Mouse (Mus musculus) retina, embryonic 14.5 days (tissue): ENCODE data around the gene Gns.
A peak's percentile ranks its signal among the peaks of the same experiment; 100 is the strongest.

Source experiments
- DNase-seq: peaks from one replicate; pipeline ENCODE4 v3.0.0-alpha.2; 2015; ENCODE audit warnings: low spot score

The Gns gene

DNA sequence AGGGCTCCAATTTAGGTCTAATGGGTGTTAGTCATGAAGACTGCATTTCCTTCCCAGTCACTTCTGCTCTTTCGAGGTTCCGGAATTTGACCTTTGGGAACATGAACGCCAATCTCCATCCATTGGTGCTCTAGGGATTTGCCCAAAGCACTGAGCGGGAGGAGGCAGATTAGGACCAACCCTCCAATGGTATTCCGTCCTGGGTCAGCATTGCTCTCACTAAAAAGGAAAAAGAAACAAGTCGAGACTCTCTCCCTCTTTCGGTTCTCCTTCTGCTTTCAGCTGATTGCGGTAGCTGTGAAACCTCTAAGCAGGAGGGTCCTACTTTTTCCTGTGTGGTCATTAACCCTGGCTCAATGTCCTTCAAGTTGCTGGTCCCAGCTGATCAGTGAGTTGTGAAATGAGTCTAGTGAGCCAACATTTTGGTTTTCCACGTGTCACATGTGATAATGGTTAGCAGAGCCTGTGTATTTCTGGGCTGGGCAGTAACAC lies 937 bp downstream of the Gns start:
- DNase-seq, result peak; percentile 18

DNA sequence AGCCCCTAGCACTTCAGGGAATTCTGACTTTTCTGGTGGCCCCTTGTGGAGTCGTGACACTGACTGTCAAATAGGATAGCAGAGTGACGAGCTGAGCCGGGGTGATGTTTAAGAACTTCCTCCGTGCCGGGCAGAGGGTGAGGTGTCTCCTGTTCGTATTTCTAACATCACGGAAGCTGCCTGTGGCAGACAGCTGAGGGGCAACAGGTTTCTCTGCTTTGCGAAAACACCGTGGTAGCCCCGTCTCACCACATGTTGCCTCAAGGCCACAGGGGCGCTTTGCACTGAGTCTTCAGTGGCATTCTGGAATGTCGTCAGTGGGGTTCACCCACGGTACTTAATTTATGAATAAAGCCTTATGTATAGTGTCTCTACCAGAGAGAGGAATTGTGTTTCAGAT lies 2.4 kb downstream of the Gns start:
- no peak for DNase-seq

DNA sequence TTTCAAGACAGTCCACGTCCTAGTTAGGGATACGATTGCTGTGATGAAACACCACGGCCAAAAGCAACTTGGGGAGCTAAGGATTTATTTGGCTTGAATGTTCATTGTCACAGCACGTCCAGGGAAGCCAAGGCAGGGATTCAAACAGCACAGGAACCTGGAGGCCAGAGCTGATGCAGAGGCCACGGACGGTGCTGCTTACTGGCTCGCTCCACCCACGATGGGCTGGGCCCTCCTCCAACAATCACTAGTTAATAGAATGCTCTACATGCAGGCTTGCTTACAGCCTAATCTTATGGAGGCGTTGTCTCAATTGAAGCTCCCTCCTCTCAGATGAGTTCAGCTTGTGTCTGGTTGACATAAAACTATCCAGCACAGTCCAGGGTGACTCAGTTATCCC lies 2.9 kb downstream of the Gns start:
- no peak for DNase-seq

DNA sequence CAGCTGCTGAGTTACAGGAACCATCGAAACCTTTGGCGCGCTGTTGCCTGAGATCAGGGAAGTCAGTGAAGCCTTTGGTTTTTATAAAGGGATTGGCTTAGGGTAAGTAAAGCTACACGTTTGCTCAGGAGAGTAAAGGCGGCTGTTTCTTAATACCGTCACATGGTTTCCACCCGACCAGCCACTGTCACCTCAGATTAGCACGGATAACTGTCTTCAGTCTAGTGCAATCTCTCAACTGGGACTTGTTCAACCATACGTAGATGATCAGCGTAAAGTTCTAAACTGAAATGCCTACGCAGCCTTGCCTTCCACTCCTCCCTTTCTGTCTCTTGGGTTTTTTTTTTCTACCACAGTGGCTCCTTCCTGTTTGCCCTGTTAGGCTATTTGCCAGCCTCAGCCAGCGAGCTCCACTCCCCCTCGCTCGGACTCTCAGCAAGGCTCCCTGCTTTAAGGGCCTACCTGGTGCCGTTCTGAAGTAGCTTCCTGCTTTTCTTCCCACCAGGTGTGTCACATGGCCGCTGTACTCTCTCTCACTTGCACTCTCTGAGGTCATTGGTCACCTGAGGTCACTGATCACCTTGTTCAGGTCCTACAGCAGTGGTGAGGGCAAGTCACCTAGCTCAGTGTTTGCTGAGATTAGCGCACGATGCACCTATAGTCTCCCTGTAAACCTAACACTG lies 4.0 kb downstream of the Gns start:
- peak; percentile 64 for DNase-seq

DNA sequence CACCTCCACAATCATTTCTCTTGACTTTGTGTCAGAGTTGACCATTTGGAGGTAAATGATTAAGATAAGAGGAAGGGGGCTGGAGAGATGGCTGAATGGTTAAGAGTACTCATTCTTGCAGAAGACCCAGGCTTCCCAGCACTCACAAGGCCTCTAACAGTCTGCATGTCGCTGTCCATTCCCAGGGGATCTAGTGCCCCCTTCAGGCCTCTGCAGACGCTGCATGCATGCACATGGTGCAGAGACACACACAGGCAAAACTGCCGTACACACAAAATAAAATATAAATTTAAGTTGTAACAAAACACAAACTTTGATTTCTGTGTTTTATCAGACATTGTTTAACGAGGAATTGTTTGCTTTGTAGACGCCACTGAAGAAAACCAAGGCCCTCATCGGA lies 5.9 kb downstream of the Gns start:
- peak; percentile 22 for DNase-seq

DNA sequence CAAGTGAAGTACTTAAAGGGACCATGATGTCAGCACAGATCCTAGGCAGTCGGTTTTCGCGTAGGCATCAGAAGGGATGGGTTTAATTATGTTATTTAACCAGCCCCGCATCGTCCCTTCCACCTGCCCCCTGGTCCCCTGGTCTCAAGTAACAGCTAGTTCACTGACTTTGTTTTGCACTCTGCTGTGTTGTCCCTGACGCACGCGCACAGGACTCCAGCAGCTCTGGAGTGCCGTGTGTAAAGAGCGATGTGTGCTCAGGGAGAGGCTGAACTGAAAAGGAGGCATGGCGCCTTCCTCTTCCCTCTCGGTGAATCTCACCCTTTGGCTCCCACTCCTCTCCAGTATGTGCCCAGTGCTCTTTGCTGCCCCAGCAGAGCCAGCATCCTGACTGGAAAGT lies 9.1 kb downstream of the Gns start:
- DNase-seq, result no peak

DNA sequence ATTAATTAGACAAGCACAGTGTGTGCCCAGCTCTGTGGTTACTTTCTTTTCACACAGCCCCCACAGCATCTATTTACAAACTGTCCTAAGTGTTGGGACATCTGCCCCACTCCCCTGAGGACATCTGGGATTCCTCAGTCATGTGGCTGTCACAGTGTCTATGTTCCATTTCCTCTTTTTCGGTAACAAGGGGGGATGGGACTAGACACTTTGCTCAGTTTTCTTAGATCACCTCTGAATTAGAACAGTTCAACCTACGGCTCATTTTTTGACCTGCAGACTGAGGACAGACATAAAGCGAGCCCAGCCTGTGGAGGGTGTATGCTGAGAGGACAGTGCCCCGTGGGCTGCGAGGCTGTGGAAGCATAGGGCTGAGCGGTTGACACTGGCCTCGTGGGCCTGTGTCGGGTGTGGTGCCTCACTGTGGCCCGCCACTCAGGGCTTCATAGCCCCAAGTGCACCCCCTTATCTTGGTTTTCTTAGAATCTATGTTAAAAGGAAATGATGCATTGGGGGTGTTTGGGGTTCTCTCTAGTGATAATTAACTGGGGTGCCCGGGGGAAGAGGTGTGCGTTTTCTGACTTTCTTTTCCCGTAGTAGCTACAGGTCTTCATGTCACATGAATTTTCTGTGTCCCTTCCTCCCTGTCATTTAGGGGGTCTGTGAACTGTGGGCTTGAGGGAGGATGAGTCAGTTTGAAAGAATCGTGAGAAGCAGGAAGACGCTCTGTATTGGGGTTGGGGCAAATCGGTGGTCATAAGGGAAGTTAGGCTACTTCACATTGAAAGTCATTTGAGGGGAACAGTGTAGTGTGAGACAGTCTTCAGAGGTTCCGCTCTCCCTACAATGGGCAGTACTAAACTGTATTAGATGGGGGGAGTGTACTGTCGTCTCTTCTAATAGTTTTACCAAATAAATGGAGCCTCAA lies 10.1 kb downstream of the Gns start:
- no peak for DNase-seq

DNA sequence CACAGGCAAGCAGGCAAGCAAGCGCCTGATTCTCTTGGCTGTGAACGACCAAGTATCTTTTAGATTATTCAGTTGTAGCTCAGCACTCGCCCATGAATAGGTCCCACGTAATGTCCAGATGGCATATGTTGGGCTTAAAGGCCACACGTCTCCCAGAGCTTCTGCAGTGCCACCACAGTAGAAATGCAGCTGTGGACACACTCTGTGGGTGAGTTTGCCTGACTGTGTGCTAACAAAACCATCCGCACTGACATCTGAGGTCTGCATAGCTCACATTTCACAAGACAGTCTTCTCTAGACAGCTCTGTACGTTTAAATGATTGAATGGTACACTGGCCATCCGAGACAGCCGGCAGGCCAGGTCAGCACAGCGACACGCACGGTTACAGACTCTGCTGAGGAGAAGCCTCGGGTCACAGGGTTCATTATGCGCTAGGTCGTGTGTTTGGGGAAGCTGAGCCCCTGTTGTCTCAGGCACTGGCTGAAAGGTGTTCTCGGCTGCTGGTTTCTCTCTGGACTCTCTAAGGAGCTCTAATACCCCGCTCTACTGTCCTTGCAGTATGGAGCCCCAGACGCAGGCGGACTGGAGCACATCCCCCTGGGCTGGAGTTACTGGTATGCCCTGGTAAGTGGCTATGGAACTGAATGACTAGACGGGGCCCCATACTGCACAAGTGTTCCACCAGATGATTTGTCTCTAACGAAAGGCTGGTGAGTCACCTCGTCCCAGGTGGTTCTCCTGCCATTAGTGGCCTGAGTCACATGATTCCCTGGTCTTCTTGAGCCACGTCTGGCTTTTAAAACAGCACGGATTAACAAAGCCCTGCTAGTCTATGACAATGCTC lies 11.0 kb downstream of the Gns start:
- DNase-seq, result no peak

DNA sequence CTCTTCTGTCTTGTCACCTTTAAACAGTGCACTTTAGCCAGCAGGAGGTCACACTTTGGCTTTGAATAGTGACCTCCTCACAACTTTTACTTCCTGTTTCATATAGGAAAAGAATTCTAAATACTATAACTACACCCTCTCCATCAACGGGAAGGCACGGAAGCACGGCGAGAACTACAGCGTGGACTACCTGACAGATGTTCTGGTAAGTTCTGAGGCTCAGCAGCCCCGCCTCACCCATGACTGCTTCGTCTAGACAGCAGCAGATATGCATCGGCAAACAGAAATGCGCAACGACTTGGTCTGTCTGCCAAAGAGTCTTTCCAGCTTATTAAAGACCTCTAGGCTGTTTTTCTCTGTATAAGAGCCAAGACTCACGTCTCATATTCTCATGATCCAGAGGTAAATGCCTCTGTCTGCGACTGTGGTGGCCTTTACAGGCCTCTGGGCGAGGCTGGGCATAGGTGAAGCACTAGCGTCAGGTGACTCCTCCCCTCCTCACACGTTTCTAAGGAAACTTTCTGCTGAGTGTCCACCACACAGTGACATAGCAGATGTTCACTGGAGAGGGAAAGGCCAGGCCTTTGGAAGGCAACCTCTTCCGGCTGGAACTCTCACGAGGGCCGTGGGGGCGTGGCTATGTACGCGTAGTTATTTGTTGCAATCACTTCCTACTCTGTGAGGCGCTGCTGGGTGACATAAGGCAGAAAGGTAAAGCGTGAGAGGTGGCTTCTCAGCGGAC lies 11.8 kb downstream of the Gns start:
- no peak for DNase-seq

DNA sequence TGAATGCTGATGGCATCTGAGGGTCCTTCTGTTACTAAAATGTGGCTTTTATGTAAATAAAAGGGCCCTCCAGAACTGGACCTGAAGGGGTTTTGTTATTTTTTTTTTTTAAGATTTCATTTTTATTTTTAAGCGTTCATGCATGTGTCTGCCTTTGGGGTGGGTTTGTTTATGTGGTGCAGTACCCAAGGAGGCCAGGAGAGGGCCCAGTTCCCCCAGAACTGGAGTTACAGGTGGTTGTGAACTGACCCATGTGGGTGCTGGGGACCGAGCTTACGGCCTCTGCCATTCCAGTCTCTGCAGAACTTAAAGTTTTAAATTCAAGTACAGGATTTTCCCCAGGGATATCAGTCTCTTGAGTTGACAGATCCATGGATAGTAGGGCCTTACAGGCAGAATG lies 14.5 kb downstream of the Gns start:
- DNase-seq, result no peak

DNA sequence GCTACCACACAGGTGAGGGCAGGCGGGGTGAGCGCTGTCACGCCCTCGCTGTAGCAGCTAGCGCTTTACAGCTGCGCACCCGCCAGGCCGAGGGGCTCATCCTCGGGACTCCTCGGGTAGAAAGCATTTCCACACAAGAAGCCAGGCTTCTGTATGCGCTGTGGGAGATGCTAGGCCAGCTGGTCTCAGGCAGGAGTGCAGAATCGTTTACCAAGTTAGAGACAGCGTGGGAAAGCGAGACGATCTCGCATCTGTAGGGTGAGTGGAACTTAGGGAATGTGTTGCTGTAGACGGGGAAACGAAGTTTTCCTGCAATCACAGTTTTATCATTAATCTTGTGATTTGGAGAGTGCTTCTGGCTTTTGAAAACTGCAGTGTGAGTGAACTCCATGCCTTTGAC lies 16.4 kb downstream of the Gns start:
- no peak for DNase-seq

DNA sequence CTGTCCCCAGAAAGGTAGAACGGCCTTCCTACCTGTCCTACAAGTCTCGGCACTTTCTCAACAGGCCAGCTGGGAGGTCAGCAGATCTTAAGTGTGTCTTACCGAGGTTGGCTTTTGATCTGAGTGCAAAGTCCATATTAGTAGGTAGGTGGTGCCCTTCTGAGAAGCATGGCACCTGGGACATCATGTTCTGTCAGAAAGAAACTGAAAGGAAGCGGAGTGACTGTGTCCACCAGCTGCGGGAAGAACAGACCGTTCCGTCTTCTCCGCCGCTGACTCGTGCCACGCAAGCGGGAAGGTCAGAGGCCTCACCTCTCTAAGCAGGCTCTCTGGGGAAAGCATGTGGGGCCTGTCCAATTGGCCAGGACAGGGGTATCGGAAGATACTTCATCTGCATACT lies 19.8 kb downstream of the Gns start:
- DNase-seq, result no peak

DNA sequence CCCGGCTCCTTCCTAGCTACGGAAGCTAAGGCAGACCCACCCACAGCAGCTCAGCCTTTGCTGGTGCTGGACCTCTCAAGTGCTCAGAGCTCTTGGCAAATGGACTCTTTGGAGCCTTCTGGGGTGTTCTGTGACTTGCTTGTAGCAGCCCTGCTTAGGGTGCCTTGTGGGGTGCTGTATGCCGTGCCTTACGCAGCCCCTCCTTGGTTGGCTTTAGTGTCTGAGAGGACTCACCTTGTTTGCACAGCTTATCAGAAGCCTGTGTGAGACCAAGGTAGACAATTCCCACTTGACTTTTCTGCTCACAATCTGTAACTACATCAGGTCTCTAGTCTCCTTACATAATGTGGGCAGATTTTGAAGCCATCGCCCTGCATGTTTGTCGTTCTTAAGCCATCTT lies 20.8 kb downstream of the Gns start:
- DNase-seq, result no peak

DNA sequence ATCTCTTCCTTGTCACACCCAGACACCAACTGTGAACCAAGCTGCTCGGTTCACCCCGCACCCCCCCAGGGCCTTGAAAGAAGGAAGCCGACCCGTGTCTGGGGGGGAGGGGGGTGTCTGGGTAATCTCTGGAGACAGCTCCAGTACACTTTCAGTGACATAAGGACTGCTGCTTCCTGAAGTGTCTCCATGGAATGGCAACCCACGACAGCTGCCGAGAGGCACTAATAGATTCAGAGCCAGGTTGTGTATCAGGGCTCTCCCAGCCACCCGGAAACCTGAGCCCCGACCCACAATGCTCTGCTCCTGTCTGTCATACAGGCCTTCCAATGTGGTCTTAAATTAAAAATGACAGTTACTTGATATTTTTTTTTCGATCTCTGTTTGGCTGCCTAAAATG lies 21.5 kb downstream of the Gns start:
- DNase-seq, result peak; percentile 53

DNA sequence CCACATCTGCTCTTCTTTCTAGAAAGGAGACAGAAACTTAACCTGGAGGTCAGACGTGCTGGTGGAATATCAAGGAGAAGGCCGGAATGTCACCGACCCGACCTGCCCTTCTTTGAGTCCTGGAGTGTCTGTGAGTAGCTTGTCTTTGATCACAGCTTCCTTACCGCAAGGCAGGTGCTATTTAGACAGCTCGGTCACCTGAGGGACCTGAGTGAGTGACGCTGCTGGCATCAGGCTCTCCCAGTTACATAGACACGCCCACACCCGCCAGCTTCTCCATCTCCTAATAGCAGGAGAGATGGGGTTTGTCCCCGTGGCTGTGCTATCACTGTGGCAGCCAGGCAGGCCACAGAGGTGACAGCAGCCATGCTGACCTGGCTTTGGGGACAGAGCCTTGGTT lies 25.7 kb downstream of the Gns start:
- no peak for DNase-seq

DNA sequence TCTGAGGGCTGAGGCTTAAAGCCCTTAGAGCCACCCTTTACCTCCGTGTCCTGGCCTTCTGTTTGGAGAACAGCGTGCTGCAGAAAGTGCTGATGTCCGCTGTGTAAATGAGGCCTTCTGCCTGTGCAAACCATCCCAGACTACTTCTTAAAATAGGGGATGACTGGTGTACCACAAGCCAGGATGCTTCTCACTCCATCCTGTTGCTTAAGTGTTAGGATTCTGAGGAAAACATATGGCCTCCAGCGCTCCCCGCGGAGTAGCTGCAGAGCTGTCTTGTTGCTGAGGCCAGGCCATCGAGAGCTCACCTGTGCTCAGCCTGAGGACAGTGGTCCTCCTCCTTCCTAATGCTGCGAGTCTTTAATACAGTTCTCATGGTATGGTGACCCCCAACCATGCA lies 27.0 kb downstream of the Gns start:
- no peak for DNase-seq

DNA sequence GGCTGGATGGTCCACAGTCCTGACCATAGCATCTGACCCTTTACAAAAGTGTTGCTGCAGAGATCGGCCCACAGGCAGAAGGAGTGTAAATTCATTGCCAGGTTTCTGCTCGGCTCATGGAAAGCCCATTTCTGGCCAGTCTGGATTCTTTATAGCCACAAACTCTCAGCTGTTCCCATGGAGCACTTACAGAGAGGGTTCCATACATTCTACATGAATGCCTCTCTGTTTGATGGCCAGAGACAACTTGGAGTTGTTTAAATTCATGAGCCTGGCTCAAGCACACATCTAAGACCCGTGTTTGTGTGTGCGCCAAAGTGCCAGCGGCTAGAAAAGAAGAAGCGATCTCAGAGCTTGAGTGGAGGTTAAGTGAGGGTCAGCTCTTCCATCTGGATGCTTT lies 29.4 kb downstream of the Gns start:
- no peak for DNase-seq

DNA sequence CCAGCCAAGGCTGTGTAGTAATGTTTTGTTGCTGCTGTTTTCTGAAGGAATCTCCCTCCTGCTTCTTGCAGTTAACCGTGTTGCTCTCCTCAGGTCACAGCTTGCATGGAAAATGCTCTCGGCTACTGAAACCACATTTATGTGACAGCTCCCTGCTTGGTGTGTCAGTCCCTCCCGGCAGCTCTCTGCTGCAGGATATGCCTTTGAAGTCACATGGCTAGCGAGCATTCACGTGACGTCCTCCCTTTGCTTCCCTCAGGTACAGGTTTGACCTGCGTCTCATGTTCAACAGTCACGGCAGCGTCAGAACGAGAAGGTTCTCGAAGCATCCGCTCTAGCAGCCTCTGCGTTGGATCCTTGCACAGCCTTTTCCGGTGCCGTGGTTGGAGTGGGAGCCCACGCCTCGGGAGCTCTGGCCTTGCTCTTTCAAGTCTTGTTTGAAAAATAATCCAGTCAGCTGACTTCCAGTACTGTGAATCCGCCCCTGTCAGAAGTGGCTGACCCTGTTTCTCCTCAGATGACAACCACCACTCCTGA lies 30.0 kb downstream of the Gns start:
- DNase-seq, result no peak

DNA sequence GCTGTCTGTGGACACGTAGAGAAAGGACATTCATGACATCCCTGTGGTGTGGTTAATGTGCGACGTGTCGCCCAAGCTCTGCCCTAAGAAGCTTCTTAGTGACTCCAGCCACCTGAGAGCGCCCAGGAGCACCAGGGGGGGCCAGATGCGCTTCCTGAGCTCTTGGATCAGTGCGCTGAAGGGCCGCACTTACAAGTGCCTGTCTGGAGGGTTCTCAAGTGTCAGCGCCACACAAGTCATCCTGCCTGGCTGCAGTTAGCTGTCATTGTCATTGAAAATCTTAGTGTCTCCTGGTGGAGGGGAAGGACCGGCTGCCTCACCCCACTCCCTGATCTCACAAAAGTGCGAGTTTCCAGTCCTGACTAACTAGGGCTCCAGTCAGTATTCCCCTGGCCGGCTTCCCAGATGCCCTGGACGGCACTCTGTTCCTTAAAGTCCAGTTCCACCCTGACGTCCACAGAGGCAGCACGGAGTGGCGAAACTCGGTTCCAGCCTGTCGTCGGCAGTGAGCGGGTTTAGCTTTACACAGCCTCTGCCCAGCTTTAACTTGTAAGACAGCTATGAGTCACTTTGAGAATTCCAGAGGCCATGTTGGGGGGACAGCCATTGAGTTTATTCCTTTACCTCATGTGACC lies 30.8 kb downstream of the Gns start:
- DNase-seq, result no peak

DNA sequence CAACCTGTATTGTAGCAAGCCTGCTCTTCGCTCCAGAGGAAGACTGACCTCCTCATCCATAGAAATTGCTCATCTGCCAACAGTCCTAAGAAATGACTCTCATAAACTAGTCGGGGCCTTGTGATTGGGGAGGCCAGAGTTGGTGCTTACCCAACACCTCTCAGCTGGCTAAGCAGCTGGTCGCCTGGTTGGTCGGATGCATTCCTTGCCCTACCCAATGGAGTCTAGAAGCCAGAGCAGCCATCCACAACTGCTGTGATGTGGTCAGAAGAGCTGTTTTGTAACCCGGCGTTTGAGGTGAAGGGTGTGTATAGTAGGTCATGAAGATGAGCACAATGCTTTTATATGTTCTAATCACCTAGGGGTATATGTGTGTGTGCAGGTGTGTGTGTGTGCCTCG lies 33.7 kb downstream of the Gns start:
- DNase-seq, result no peak

DNA sequence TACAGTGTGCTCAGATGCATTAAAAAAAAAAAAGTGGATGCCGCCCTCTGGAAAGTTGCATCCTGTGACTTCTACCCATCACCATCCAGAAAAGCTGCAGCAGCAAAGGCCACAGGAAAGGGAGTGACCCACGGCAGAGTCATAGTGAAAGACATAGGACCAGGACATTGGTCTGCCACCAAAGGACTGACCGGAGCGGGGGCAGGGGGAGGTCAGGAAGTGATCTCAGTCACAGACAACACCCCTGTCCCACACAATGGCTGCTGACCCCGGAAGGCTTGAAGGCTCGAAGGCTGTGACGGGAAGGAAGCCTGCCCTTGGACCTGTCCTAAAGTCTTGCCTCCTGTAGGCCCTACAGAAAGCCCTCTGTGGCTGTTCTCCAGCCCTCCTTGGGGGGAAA lies 36.1 kb downstream of the Gns start:
- no peak for DNase-seq
